Mouse (Mus musculus) ES-Bruce4 (cell line): ENCODE data around the gene Kifap3.

Experiments
- CTCF ChIP-seq: IDR thresholded peaks from one replicate; pipeline ENCODE4 v1.8.1; 2011; ENCODE audit warnings: low read depth, low read length
- POLR2A ChIP-seq: IDR thresholded peaks from one replicate; pipeline ENCODE4 v1.8.1; 2011; ENCODE audit warnings: low read length; ENCODE audit not compliant: insufficient read depth

- no peak for TF ChIP-seq POLR2A
- no peak for TF ChIP-seq CTCF
Measured at GRCm38 (mm10) chr1:163899575-163899974, 120.2 kb downstream of the Kifap3 start.
